Mouse (Mus musculus) ES-CJ7 (cell line): ENCODE data around the gene Pias4.
"Not testable (repeated sequence)": the region's sequence is repeated elsewhere in the genome, so short reads cannot be mapped to it uniquely, and the experiment has no call there.

Experiments used
- DNase-seq: peaks from one replicate; pipeline ENCODE4 v3.0.0; 2011; ENCODE audit warnings: low read depth, low spot score

Pias4 gene

DNA sequence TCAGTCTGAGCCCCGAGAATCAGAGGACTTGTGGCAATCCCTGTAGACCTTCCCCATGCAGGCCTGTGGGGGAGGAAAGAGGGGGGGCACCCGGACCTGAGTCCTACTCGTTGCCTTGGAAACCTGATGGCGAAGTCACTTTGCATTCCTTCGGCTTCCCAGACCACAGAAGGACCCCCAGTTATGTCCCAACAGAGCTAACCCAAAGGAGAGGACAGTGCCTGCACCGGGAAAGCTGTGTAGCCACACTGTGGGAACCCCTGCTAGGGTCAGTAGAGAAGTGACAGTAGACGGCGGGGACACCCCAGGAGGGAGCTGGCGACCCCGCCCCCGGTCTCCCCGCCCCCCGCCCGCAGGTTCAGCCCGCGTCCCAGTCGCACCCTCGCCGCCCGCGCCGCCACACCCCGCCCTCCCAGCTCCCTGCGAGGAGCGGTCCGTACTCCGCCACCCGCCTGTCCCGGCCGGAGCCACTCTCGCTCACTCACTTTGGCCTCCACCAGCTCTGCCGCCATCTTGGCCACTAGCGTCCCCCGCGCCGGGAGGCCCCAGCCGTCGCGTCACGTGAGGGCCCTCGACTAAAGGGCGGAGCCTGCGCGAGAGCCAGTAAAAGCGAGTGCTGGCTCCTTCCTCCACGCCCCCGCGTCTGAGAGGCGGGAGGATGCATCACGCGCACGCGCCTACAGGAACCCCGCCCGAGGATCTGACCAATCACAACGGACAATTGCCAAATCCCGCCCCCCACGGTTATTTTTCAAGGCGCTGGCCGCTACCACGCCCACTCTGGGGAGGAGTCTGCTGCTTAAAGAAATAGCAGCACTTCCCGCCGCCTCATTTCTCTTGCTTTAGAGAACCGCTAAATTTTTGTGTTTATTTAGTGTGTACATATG, at the start of gene Pias4:
Pias4 (minus strand) TSS at position 724 of the 887 bp plus-strand sequence.
- peak; percentile 99 for DNase-seq

DNA sequence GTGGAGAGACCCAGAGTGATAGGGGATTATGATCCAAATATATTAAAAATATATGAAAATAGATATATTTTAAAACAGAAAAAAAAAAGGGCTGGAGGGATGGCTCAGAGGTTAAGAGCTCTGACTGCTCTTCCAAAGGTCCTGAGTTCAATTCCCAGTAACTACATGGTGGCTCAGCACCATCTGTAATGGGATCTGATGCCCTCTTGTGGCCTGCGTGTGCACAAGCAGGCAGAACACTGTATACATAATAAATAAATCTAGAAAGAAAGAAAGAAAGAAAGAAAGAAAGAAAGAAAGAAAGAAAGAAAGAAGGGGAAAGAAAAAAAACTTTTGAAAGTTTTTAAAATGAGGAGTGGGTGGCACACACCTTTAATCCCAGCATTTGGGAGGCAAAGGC, 49.5 kb upstream of the Pias4 start:
- DNase-seq = not testable (repeated sequence)

DNA sequence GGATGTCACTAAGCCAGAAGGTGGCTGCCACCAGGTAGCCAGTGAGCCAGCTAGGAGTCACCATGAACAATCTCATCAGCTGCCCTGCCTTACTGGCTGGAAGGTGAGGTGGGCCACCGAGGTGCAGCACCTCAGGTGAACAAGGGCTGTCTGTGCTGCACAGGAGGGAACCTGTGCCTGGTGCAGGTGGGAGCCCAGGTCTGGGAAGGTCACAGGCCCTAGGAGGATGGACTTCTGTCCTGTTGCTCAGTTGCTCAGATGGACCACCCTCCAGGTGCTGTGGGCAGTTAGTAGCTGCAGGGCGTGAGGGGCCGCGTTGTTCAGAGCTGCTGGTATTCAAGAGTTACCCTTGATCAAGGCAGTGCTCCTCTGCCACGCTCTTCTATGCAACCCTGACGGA, 49.1 kb upstream of the Pias4 start:
- DNase-seq = no peak

DNA sequence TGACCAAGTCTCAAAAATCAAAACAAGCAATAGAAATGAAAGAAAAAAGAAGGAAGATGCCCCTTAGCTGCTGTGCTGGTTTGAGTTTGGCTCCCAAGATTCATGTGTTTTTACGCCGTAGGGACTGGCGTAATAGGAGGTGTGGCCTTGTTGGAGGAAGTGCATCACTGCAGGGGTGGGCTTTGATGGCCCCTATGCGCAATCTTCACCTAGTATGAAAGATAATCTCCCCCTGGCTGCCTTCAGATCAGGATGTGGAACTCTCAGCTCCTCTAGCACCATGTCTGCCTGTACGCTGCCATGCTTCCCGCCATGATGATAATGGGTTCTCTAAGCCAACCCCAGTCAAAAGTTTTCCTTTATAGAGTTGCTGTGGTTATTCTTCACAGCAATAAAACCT, 48.5 kb upstream of the Pias4 start:
- DNase-seq = no peak

DNA sequence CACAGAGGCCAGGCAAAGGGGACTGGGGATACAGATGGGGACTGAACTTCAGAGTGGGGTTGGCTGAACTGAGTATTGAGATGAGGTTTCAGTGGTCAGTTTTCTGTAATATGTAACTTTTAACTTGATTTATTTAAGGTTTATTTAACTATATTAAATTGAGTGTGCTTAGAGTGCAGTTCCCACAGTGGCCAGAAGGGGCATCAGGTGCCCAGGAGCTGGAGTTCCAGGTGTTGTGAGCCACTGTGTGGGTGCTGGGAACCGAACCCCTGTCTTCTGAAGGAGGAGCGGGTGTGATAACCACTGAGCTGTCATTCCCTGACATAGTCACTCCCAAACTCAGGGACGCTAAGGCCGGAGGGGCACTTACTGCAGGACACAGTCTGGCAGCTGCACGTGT, 42.4 kb upstream of the Pias4 start:
- DNase-seq = no peak

DNA sequence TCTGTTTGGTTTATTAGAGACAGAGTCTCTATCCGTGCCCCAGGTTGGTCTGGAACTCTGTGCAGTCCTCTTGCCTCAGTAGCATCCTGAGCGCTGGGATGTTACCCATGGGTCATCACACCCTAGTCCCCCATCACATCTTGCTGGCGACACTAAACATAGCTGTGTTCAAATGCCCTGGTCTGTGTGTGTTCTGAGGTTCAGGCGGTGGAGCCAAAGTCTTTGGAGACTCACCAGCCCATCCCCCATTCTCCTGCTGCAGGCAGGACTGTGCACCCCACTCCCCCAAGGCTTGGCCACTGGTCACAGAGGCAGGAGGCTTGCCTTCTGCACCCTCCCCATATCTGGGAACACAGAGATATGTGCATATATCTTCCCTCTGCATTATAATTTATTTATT, 36.4 kb upstream of the Pias4 start:
- no peak for DNase-seq

DNA sequence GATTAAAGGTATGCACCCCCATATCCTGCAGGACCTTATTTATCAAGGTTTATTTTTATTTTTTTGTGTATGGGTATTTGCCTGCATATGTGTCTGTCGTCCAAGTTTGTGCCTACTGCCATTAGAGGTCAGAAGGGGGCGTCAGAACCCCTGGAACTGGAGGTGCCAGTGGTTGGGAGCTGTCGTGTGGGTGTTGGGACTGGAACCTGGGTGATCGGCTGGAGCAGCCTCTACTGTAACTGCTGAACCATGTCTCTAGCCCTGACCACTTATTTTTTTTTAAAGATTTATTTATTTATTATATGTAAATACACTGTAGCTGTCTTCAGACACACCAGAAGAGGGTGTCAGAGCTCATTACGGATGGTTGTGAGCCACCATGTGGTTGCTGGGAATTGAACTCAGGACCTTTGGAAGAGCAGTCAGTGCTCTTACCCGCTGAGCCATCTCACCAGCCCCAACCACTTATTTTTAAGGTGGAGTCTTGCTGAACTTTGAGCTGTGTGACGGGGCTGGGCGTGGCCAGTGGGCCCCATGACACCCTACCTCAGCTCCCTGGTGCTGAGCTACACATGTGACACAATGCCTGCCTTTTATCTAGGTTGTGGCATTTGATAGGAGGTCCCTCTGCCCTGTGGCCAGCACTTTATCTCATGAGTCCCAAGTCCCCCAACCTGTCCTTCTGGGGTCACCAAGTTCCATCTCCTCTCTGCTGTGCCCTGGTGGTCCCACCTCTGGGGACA, 35.4 kb upstream of the Pias4 start:
- no peak for DNase-seq

DNA sequence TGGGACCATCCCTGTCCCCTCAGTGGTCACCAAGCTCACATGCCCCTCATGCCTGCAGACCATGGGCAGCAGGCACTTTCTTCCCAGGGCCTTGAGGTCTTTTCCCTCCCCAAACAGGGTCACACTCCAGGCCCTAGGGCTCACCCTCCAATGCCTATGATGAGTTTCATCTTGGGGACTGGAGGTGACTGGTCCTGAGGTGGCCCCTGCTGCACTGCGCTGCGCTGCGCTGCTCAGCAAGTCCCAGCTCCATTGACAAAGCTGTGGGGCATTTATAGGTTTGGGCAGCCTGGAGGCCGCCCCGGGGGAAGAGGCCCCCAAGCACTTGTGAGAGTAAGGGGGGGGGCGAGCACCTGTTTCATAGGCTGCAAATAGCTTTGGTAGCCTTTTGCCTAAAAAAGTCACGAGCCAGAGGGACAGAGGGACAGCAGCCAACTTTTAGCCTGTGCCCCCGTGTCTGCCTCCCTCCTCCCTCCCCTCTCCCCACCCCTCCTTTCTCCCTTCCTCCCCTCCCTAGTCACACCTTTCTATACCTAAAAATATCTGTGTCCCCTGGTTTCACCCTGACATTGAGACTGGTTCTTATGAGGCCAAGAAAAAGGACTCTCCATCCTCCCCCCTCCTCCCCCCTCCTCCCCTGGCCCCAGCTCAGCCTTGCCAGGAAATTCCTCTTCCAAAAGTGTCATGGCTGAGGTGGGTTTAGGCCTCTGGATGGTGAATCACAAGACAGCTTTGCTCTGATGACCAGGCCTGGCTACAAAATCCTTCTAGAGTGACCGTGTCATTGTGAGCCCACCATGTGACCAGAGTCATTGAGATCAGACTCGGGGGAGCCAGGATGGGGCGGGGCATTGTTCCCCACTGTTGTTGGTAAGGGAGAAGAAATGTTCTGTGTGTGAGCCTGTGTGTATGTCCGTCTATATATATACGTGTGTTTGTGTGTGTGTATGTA, 34.4 kb upstream of the Pias4 start, which contains the start of gene Nmrk2:
Nmrk2 (minus strand) TSS at position 245 of the 952 bp plus-strand sequence.
- DNase-seq = no peak

DNA sequence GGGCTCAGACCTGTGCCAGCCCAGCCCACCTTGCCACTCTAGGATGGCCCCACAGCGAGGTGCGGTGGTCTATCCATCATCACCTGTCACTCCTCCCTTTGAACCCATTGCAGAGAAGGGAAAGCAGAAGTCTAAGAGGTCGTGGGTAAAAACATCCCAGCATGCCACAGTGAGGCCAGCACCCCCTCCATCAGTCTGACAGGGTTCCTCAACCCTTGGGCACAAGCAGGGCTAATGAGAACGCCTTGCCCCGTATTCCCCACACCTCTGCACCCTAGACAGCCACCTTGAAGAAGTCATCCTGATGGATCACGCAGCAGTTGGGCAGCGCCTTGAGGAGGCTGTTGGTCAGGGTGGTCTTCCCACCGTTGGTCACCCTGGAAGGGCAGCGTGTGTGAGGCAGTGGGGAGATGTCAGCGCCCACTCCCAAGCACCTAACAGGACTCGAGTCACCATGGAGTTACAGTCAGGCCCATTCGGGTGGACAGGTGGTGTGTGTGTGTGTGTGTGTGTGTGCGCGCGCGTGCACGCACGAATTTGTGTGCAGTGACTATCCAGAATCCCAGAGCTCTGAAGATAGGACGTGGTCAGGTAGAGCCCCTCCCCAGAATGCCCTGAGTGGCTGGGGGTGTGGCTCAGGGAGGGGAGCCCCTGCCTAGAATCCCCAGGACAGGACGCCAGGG, 33.0 kb upstream of the Pias4 start:
- DNase-seq = no peak

DNA sequence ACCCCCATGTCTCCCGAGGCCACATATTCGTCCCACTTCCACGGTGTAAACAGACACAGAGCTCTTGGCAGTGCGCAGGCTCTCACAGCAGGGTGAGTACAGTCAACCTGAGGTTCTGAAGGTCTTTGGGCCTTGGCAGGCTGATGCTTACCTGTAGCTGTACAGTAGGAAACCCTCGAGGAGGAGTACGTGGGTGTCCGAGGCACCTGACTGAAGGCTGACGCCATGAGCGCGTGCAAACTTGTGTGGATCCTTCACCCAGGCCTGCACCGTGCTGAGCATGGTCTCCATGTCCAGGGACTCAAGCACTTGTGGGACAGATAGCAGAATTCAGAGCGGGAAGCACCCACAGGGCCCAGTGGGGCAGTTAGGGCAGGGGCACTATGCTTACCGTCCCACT, 32.4 kb upstream of the Pias4 start:
- no peak for DNase-seq

DNA sequence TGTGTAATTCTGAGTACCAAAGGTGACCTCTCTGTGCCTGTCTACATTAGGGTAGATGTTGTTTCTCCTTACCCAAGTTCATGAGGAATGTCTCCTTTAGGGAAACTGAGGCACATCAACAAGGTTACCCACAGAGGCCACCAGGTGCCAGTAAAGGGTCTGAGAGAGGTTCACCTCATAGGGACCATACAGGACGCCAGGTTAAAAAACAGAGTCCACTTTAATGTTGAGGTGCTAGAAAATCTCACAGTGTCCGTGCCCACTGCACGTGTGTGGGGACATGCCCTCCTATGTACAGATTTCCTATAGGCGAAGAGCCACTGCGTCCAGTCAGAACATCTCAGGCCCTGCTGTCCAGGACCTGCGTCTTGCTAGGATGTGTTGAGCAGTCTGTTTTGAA, 31.3 kb upstream of the Pias4 start:
- no peak for DNase-seq

DNA sequence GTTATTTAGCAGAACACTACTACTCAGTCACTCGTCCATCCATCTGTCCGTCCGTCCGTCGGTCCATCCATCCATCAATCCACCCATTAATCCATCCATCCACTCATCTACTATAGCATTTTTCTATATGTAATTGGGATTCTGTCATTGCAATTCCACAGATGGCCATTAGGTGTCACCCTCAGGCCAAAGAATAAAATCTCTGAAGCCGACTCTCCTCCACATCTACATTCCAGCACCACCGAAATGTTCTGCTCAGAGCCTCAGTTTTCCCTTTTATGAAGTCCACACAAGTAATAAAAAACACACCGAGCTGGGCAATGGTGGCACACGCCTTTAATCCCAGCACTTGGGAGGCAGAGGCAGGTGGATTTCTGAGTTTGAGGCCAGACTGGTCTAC, 30.5 kb upstream of the Pias4 start:
- DNase-seq = peak; percentile 60

DNA sequence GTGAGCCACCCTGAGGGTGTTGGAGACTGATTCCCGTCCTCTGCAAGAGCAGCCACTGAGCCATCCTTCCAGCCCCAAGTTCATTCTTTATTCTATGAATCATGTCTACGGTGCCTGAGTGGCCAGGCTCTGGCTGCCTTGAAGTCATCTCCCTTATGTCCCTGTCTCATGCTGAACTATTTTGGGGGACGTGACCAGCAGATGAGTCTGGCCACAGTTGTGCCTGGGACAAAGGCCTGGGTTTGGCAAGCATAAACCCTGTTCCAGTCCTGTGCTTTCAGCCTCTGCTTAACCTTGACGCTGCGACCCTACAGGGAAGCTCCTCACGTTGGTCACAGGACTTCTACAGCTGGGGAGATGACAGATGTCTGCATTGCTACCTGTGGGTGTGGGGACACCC, 29.6 kb upstream of the Pias4 start:
- no peak for DNase-seq

DNA sequence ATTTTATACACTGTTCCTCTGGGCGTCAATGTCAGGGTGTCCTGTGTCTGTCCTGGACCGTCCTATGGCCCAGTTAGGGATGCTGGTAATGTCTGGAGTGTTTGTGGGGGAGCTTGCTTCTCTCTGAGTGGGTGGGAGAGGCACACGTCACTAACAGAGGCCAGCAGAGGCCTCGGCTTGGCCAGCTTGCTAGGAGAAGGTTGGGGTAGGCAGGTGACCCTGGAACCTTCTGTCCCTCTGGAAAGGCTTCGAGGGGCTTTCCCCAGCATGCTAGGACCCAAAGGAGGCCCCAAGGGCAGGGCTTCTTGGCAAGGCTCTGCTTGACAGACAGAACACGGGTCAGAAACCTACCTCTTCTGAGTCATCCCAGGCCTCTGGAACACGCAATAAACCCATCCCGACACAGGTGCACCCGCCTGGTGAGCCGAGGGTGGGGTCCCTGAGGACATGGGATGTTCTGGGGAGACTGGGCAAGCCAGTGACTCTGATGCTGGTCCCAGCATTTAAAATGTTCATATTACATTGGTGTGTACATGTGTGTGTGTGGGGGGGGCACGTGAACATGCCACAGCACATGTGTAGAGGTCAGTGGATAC, 28.8 kb upstream of the Pias4 start:
- DNase-seq = no peak

DNA sequence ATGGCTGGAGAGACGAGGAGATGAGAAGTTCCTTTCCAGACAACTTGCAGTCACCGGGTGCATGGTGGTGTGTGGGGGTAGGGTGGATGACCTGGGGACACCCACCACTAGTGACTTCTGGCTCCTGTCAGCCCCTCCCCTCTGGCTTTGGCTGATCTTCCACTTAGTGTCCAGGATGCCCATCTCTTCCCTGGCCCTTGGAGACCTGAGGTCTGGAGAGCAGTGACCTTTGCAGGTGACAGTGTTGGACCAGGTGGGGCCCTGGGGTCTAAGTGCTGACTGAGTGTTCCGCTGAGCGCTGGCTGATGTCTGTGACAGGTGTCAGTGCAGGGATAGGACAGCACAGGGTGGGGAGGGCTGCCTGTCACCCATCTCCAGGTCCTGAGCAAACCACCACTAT, 27.6 kb upstream of the Pias4 start:
- no peak for DNase-seq

DNA sequence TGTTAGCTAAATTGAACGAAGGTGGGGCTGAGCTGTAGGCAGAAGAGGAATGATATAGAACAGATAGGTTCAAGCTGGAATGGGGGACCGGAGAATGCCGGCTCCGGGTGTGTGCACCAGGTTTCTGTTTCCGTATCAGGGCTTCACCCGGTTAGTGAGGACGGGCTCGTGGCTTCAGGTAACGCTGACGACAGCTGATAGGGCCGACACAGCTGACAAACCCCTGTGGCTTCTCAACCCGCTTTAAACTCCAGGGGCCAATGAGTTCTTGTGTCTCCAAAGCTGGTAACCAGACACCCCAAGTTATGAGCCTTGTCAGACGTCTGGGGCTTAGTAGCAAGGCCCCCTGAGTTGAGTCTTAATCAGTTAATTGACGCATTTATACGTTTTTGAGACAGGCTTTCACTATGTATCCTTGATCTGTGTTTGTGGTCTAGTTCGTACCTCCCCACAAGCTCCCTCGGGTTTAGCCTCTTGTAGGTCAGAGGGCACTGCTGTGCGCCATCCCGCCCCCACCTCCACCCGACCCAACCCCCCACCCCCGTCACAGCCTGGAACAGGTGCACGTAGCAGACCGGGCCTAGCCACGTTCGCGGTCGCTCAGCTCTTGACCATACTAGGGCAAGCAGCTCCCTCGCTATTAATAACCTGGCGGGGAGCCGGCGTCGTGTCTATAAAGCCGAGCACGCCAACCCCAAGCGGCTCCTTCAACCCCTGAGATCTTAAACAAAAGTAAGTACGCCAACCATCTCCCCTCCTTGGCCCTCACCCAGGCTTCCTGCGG, 26.5 kb upstream of the Pias4 start:
- no peak for DNase-seq

DNA sequence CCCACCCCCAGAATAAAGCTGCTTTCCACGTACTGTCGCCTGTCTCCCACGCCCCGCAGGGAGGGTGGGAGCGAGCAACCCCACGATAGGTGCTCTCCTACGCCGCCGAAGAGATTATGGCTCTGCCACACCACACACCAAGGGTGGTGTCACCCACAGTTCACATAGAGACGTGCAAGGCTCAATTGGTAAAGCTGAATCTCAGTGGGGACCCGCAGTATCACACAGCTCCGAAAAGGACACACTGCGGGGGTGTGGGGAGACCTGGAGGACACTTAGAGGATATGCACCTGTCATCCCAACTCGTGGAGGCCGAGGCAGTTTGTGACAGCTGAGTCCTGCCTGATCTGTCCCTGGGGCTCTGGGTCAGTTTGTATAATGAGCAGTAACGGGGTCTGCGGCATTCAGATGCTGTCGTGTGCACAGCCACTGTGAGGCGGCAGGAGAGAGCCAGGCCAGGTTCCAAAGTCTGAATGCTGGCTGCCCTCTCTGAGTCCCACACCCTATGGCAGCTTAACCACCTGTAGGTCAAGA, 25.3 kb upstream of the Pias4 start:
- no peak for DNase-seq

DNA sequence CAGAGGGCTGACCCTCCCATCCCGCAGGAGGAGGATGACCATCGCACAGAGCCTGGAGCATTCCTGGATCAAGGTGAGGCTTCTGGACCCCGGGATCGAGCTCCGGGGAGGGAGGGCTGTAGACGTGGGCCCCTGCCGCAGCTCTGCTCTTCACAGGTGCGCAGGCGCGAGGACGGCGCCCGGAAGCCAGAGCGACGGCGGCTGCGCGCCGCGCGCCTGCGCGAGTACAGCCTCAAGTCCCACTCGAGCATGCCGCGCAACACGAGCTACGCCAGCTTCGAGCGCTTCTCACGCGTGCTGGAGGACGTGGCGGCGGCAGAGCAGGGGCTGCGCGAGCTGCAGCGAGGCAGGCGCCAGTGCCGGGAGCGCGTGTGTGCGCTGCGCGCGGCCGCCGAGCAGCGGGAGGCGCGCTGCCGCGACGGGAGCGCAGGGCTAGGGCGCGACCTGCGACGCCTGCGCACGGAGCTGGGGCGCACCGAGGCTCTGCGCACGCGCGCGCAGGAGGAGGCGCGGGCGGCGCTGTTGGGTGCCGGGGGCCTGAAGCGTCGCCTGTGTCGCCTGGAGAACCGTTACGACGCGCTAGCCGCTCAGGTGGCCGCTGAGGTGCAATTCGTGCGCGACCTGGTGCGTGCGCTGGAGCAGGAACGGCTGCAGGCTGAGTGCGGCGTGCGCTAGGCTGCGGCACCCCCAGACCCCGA, 24.7 kb upstream of the Pias4 start:
- DNase-seq = peak; percentile 85

DNA sequence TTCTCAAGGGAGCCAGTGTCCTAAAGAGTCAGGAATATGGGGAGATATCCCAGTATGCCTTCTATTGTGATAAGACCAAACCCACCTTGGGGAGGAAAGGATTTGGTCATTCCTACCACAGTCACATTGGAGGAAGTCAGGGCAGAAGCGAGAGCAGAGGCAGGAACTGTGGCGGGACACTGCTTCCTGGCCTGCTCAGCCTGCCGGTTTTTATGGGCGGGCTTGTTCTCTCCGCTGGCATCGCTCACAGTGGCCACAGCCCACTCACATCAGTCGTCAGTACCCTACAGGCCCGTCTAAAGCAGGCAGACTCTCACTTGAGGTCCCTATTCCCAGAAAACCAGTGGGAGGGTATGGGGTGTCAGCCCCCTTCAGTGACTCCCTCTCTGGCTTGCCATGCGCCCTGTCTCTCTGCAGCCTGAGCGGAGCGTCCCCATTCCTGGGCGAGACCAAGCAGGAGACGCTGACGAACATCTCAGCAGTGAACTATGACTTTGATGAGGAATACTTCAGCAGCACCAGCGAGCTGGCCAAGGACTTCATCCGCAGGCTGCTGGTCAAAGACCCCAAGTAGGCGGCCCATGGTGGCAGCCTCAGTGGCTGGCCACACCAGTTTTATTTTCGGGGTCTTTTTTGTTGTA, 23.7 kb upstream of the Pias4 start:
- DNase-seq = no peak
